Mouse (Mus musculus) megakaryocyte-erythroid progenitor cell, adult 5-6 weeks (primary cell): ENCODE data around the gene Kansl3. TPM values are rescaled to one million over a fixed set of nuclear protein-coding genes. Genes with fewer than 3 reads are reported as not detected.

Experiments
- ATAC-seq: replicated peaks from 2 replicates; pipeline ENCODE4 v1.8.0; 2016; ENCODE audit warnings: mild to moderate bottlenecking, inconsistent platforms; ENCODE audit not compliant: severe bottlenecking, poor library complexity, low FRiP score, low TSS enrichment
- total RNA-seq, 2 experiments: library from RNA; stranded (forward) in 1 of 2; stranded (reverse) in 1 of 2; fragments of 200-1000, 215-1000 nt in 1 of 2; fragments of >200 nt in 1 of 2; fragmentation: Nextera tagmentation in 1 of 2; gene quantifications; 2 replicates each; pipeline ENCODE4 v1.2.3; 2014 to 2017

Gene Kansl3
- total RNA-seq, 2 experiments from 2014 or later = 24.6 to 42.5 TPM

DNA sequence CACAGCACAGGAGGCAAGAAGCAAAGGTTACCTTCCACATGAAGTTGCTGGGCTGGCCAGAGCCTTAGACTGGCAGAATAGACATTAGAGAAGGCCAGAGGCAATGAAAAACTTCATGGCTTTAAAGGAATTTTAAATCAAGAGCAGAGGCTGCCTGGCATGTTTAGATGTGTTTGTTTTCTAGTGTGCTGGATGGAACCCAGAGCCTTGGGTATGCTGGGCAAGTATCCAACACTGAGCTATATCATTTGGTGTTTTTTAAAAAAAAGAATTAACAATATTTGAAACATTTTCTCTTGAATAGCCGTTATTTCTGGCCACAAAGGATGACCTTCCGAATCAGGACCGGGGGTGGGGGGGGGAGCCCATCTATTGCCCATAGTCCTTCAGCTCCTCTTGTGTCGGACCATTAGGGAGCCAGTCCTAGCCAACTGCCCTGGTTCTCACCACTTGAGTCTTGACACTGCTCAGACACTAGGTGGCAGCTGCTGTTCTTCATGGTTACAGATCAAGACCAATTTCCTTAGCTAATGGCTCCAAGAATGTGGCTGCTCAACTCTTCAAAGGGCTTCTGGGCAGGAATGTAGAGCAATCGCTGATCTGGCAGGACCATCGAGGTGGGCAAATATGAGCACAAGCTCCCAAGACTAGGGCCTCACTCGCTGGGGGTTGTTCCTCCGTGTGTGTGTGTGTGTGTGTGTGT, 45.1 kb downstream of the Kansl3 start:
- peak; percentile 80 for ATAC-seq

DNA sequence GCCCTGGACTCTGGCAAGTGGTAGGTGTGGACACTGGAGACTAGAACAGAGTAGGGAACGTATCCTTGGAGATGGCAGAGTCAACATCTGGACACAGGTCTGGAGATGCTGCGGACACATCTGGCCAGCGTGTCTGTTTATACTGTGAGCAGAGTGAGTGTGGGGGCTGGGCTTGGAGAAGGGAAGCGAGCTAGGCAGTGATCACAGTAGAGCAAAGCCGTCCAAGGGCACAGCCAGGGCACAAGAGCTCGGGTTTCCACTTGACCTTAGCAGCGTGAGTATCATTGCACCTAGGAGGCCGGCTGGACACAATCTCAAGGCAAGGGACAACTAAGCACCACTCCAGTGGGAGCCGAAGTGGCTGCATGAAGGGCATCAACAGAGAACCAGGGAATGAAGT, 45.9 kb downstream of the Kansl3 start:
- no peak for ATAC-seq

DNA sequence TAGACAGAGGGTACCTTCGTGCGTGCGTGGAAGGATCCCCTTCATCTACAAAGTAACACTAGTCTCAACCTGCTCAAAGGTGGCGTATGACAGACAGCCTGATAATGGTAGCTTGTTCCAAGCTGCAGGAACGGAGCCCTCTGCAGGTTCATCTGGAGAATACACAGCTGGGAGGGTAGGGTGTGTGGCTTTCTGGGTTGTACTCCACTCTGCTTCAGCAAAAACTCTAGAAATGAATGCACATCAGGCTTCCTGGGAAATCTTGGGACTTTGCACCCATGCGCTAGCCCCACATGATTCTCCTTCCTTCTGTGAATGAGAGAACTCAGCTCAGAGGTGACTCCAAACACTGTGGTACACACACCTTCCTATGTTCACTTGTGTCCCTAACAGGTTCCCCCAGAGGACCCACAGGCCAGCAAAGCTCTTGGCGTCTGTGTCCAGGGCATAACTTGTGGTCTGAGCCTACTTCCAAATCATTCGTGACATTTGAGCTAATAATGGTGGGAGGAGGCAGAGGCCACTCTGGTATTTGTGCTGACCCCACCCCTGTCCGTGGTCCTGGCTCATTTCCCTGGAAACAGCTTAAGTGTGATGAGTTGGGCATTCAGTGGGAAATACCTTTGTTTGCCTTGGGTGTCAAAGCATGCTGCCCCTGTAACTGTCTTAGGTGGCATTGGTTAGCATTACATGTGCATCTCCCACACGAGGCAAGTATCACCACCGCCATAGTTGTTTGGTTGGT, 47.0 kb downstream of the Kansl3 start:
- peak; percentile 40; the same call in 1 of the 2 replicates for ATAC-seq

DNA sequence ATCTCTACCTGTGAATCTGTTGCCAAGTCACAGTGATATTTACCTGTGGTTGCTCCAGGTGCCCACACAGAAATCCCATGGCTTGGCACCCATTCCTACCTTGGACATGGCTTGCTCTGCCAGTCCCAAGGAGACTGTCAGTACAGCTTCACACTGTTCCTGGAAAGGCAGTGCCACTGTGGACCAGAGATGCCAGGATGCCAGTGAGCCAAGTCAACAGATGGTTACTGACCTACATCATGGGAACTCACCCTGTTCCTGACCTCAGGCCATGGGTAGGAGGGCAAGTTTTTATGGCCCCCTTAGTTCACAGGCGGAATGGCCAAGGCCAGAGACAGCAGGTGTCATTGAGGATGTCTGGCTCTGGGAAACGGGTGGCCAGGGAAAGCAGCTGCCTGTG, 47.8 kb downstream of the Kansl3 start:
- no peak for ATAC-seq

DNA sequence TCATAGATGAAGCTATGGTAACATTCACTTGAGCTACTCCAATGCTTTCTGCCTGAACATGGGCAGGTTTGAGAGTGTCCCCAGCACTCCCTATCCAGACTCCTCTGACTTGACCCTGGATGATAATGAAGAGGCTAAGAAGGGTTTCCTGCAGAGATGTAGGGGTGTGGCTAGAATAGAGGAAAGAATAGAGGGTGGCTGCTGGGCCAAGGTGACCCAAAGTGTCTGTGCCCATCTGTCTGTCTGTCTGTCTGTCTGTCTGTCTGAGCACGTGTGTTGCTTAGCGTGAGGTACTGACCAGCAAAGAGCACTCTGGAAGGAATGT, 53.2 kb downstream of the Kansl3 start:
- ATAC-seq = no peak

DNA sequence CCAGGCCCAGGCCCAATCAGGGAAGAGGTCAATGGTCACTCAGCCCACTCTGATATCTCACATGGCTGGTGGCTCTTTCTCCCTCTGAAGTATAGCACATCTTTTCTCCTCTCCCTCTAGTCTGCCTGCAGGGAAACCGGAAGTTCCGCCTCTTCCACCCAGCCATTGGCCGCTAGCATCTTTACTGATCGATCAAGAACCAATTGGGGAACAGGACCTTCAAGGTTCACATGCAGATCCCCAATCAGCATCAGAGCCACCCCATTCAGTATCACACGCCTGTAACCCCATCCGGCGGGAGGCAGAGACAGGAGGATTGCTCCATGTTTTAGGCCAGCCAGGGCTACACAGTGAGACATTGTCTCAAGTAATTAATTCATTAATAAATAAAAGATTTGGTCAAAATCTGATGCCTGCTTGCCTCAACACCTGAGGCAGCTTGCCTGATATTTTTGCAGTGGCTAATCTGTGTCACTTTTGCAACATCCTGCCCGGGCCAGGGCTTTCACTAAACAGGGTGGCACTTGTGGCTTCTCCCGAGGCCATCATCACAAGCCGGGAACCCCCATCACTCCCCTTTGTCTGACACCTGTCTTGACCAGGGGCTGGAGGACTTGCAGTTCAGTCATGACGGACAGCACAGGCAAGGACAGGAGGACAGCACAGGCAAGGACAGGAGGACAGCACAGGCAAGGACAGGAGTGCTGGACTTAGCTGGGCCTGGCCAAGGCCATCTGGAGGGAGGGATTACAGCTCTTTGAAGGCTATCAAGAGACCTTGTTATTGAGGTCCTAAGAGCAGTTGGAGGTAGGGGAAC, 53.8 kb downstream of the Kansl3 start:
- ATAC-seq = 0 out of 2 replicates have a peak, but pooled peaks have one; percentile 38

DNA sequence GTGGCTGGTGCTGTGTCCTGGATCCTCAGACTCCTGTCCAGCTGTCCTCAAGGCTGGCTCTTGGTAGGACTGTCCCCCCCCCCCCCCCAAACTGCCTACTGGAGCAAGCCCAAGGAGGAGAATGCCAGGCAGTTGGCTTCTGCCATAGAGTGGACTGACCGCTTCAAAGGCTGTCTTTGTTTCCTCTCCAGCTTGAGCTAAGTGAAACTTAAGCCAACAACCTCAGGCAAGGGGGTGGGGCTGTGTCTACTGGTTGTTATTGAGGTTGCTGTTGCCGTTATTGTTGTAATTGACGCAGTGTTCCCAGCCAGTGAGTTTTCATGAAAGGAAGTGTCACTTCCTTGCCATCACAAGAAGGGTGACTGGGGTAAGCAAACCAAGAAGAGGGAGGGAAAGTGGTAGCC, 59.5 kb downstream of the Kansl3 start:
- ATAC-seq = no peak

DNA sequence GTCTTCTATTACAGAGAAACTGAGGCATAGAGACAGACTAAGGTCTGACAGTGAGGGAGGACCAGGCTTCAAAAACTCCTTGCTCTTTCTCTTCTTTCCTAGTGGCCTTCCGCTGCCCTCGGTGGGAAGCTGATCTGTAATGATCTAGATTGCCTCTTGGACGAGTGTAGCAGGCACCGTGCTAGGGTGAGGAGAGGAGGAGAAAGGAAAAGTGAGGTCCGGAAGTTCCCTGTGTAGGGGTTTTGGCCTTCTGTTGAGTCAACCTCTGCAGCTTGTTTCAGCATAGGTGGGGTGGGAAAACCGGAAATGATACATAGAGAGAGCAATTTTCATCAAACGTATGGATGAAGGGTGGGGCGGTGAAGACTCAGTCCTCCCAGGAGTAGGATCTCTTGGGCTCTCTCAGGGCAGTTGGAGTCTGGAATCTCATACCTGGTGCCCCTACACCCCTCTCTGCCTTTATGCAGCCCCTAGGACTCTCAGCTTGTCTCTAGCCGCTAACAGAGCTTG, 60.0 kb downstream of the Kansl3 start:
- no peak for ATAC-seq

DNA sequence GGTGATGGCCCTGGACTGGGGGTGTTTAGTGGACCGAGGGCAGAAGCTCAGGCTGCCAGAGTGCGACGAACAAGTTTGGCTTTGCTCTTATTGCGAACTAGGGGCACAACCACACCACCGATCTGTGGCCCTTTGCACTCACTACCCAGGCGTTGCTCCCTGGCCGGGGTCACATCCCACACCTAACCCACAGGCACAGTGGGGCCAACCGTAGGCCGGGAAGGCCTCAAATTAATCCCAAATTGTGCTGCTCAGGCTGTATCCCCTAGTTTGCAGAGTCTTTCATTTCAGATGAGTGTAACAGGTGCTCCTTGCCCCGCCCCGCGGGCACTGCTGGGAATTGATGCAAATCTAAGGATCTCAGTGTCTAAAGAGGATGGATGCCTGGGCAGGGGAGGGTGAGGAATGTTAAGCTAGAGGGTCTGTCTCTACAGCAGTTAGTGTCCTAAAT, 60.5 kb downstream of the Kansl3 start:
- no peak for ATAC-seq

DNA sequence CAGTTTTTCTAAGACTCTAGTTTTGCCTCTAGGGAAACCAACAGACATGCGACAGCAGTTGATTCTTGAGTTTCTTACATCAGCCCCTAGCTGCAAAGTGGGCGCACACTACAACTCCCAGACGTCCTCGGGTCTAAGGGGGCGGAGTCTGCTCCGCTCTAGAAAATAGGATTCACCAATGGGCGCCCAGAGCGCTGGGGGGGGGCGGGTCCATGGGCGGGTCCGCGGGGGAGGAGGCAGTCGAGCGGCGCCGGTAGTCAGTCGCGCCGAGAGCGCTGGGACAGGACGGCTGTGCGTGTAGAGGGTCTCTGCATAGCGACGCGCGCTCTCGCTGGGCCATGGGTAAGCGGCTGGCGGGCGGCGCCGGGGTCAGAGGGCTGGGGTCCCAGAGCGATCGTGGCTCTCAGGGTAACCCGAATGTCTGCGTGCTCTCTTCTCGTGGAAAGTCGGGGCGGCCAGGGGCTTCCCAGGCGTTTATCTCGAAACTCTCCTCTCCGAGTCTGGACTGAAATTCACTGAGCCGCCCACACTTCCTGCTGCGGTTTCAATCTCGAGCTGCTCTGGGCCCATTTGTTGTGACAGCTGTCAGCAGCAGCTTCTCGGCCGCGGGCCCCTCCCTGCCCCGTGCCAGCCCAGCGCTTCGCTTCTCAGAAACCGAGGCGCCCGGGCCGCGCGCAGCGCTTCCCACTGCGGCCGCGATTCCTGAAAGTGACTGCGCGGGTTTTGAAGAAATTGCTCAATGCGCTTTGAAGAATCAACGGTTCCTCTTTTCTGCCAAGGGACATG, 61.3 kb downstream of the Kansl3 start, which contains the start of gene Arid5a:
Gene Arid5a, plus strand, starts transcription at position 239 of the 786 bp plus-strand sequence.
- ATAC-seq = peak; percentile 82

DNA sequence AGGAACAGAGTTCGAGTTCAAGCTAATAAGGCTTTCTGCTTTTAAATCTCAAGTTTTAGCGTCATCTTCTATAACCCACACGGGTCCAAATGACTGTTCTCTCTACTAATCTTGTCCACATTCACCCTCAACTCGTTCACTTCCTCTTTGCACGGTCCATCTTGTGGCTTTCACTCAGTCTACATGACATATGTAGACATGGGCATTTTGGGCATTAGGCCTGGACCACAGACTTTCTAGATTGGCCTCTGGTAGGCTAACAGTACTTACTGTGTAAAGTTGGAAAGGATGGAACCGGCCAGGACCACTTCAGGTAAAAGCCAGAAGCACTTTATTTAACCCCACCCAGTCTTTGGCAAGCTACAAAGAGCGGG, 61.9 kb downstream of the Kansl3 start:
- no peak for ATAC-seq

DNA sequence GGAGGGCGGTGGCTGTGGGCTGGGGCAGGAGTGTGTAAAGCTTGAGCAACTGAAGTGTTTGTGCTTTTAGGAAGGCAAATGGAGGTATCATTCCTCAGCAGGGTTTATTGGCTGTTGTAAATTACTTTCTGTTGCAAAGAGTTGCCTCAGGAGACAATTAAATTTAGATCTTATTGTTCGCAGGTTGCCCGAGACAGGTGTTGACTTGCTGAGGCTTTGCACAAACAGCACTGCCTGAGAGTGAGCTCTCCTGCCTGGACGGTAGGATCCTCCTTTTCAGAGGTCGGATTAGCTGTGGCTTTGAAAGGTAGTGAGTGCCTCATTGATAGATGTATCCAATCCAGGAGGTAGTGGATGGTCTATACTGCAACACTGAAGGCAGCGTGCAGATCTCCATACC, 62.9 kb downstream of the Kansl3 start:
- ATAC-seq = no peak

DNA sequence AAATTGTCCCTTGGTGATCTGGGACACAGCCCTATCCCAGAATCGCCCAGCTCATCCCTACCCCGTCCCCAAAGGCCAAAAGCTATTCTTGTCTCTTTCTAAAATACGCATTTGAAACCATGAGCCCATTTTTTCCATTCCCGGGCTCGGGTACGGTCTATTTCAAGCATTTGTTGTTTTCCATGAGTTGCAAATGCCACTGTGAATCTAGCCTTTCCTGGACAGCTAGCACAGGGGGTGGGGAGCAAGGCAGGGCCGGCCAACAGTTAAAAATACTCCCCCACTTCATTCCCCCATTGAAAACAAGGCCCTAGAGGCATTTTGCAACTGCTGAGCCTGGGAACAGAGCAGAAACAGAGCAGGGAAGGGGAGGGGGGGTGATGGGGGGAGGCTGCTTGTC, 64.2 kb downstream of the Kansl3 start:
- ATAC-seq = no peak

DNA sequence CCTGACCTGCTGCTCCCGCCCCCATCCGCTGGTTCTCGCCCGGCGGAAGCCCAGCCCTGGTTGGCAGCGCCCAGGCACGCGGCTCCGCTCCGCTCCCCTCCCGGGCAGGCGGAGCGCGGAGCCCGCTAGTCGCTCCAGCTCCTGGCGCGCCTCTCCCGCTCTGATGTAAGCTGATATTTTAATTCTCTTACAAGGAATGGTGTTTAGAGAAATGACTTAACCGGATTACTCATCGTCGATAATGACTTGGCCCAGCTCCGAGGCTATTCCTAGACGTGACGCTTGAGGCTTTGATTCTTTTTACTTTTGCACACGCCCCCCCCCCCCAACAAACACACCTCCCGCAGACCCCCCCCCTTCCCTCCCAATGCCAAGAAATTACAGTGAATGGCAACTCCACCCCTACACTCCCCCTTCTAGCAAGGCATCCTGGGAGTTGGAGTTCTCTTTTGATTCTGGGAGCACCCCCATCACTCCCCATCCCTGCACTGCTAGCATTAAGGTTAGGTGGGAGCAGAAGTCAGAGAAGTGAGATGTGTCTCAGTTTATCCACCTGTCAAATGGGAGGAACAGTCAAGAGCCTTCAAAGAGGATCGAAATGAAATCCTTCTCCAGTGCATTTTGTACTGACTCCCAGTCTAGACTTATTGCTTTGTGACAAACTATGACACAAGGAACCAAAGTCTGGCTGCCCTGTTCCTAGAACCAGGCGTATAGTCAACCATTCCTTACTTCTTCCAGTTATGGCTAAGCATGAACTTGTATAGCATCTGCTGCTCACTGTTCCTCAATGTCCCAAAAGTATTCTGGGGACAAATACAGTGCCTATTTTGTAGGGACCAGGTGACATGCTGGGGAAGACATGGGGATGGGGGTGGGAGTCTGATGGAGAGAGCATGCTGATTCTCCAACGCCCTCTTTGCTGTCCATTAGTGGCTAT, 65.3 kb downstream of the Kansl3 start:
- ATAC-seq = no peak

DNA sequence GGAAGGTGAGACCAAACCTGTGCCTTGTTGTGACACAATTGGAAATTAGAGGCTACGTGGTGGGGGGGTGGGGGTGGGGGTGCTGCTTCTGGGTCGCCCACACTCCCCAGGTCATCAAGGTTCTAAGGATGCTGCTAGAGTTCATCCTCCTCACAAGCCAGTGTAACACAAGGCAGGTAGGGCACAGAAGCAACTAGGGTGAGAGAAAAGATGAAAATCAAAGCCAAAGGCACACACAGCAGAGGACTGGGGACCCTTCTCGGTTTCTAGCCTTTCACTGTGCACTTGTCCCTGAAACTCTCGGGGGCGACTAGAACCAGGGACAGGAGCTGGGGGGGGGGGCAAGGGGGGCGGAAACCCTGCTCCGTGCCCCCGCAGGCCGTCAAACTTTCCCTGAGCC, 66.0 kb downstream of the Kansl3 start:
- no peak for ATAC-seq

DNA sequence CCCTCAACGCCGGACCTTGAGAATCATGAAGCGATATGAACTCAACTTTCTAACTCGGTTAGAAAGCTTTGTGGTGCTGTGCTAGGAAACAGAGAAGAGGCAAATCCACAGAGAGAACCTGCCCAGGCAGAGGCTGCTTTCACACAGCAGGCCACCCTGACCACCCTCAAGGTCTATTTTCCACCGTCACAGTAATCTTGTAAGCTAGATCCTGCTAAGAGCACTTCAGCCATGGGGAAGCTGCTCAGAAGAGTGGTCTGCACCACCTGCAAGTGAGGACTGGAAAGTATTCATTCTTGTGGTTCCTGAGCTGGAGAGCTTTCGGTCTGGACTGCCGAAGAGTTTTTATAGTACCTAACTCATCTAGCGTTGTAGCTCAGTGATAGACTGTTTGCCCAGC, 66.7 kb downstream of the Kansl3 start:
- no peak for ATAC-seq

DNA sequence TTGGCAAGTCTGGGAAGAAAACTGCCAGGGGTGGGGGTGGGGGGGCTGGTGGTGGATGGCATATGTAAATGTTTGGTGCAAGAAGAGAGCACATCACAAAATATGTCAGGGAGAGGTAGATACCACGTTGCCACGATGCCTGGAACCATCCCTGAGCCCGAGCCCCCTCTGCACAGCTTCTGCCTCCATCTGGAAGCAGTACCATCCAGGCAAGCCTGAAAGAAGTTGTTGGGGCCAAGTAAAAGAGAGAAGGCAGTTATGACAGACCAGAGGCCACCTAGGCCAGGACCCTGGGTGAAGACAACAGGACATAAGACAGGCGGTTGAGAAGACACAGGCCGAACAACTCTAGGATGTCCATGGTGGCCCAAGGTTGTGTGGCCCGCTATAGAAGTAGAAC, 68.5 kb downstream of the Kansl3 start:
- no peak for ATAC-seq

DNA sequence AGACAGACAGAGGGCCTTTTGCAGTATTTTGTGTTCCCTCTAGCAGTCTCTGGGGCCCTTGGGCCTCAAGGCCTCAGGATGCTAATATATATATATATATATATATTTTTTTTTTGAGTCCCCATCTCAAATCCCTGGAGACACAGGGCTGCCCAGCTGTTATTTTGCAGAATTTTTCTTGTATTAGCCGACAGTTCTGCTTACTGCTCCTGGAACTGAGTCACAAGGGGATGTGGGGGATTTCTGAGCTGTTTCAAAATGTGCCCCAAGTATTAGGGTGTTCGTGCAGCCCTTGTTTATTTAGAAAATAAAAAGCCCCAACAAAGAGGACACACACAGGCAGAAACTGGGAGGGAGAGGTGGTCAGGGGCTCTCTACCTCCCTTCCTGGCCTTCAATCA, 69.3 kb downstream of the Kansl3 start:
- ATAC-seq = no peak
